Mouse (Mus musculus): ENCODE measurements around the gene BC048403.

BC048403 gene

GRCm38 (mm10) chr10:121739548-121740505 is at the start of gene BC048403:
BC048403 (plus strand) TSS chr10:121739937.
- DNase-seq, result peak; percentile 91

GRCm38 (mm10) chr10:121692944-121693579 is 46.7 kb upstream of the BC048403 start:
- DNase-seq, result no peak

GRCm38 (mm10) chr10:121694567-121694966 is 45.2 kb upstream of the BC048403 start:
- DNase-seq, result no peak

DNA sequence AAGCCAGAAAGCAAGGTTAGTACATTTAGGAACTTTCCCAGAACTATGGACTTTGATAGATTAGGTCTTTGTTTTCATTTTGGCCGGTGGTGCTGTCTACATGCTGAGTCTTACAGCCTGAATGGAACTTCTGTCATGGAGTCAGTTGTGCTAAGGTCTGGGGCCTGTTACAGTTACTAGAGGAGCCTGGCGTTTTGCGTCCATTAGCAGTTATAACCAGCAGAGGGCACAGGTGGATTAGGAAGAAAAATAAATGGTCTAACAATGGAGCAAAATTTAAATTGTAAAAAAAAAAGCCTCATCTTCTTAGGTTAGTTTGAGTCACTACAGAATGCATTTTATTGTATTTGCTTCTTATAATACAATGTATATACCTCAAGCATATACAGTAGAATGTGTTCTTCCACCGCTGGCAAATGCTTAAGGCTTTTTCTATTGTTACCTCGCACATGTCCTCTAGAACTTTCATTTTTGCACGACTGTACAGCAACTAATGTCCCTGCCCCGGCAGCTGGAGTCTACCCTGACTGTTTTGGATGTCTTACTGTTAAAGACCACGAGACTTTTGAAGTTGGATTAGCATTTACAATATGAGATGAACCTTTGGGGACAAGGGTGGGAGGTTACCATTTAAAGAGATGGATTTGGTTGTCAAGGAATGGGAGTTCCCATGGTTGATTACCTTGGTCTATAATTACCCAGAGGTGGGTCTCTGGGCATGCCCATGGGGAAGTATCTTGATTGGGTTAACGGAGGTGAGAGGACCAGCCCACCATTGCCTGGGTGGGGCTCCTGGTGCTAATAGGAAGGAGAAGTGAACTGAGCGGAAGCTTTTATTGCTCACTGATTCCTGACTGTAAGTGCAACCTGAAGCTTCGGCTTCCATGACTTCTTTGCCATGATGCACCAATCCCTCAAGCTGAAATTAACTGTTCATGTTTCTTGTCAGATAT is 38.2 kb upstream of the BC048403 start:
- DNase-seq, result no peak

- DNase-seq, result no peak
Observed at GRCm38 (mm10) chr10:121703619-121704018, 36.1 kb upstream of the BC048403 start.

GRCm38 (mm10) chr10:121704871-121705270 is 34.9 kb upstream of the BC048403 start:
- DNase-seq, result no peak

- DNase-seq, result no peak
Observed at GRCm38 (mm10) chr10:121705399-121706163, 34.2 kb upstream of the BC048403 start.

- DNase-seq, result no peak
Observed at GRCm38 (mm10) chr10:121716862-121717261, 22.9 kb upstream of the BC048403 start.

DNA sequence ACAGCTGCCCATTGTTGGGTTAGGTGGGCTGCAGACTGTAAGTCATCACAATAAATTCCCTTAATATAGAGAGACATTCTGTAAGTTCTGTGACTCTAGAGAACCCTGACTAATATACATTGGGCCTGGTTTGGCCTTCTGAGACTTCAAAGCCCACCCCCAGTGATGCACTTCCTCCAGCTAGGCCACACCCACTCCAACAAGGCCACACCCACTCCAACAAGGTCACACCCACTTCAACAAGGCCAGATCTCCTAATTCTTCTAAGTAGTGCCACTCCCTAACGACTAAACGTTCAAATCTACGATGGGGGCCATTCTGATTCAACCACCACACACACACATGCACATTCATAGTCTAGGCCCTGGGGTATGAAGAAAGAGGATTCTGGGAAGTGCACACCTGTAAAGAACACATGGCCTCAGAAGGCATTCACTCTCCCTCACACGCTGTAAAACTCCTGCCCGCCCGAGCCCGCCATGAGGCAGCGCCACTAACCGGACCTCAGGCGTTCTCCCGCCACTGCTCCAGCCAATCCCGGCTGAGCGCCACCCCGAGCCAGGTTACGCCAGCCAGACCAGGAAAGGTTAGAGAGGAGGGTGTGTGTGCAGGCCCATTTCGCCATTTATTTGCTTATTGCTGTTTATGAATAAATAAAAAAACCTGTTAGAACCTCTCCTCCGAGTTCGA is 20.7 kb upstream of the BC048403 start:
- no peak for DNase-seq

DNA sequence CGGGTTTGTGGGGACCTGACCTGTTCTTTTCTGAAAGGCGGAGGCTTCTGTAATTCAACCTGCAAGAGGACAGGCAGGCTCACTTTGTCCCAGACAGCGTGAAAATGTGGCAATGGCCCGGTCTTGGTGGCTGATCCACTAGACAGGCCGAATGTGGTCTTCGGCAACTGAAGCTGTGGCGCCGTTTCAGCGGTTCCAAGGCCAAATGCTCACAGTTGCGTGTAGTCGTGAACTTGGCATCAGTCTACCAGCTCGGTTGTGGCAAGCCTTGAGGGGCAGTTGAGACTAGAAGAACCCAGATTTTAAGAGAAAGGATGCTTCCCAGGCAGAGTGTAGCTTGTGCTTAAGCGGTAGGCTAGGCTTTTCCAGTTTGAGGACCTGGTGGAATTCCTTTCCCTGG is 19.0 kb upstream of the BC048403 start:
- DNase-seq, result no peak

GRCm38 (mm10) chr10:121726505-121726904 is 13.2 kb upstream of the BC048403 start:
- no peak for DNase-seq

DNA sequence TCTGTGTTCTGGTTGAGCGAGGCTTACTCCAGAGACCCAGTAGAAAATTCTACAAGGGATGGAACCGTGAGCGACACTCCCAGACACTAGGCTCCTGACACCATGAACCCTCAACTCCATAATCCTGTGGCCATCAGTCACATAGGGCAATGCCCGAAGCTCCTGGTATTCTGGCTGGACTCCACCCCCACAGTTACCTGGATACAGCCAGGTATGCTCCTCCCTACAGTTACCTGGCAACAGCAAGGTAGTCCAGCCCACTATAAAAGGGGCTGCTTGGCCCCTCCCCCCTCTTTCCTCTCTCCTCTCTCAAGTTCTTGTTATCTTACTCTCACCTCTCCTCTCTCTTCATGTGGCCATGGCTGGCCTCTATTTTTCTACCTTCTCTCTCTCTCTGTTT is 12.6 kb upstream of the BC048403 start:
- DNase-seq, result no peak

DNA sequence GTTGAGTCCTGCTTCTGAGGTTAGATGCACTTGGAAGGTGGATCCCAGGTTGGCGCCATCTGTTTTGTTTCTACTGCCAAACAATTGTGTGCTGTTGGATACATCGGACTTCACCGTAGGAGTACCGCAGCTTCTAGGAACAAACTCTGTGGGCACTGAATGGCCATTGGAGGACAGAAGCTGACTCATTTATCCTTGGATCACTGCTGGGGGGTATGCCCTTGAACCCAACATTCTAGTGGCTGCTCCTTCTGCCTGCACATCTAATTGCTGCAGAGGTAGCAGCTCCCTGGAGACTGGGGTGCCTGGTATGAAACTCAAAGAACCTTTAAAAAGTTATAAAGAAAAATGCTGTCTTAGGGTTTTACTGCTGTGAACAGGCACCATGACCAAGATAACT is 11.5 kb upstream of the BC048403 start:
- DNase-seq, result peak; percentile 14

- DNase-seq, result no peak
Observed at GRCm38 (mm10) chr10:121731048-121731725, 8.6 kb upstream of the BC048403 start.

GRCm38 (mm10) chr10:121732542-121732941 is 7.2 kb upstream of the BC048403 start:
- no peak for DNase-seq

DNA sequence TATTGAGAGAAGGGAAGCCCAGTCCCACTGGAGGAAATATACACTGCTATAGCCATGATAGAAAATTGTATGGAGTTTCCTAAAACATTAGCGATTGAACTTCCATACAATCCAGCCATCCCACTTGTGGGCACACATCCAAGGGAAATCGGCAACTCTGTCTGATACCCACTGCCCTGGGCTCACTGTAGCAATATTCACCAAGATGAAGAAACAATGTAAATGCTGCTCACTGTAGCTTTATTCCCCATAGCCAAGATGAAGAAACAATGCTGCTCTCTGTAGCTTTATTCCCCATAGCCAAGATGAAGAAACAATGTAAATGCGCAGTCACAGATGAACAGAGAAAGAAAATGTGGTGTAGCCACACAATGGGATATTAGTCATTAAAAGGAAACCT is 2.5 kb upstream of the BC048403 start:
- no peak for DNase-seq

DNA sequence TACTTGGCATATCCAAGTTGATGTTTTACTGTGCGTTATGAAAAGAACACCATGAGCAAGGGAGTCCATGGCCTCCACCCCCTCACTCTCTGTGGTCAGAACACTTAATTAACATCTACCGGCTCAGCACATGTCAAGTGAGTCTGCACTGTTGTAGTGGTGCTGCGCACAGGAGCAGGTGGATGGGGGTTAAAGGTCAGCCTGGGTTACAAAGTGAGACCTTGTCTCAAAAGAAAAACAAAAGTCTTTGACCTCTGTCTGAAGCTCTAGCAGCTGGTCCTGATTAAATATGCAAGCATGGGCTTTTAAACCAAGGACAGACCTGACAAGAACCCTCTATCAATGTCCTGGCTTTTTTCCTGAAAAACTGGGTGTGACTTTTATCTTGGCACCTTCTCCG is 2.6 kb downstream of the BC048403 start:
- DNase-seq, result no peak

- DNase-seq, result no peak
Observed at GRCm38 (mm10) chr10:121750175-121750574, 10.4 kb downstream of the BC048403 start.

- no peak for DNase-seq
Observed at GRCm38 (mm10) chr10:121754237-121754636, 14.5 kb downstream of the BC048403 start.

DNA sequence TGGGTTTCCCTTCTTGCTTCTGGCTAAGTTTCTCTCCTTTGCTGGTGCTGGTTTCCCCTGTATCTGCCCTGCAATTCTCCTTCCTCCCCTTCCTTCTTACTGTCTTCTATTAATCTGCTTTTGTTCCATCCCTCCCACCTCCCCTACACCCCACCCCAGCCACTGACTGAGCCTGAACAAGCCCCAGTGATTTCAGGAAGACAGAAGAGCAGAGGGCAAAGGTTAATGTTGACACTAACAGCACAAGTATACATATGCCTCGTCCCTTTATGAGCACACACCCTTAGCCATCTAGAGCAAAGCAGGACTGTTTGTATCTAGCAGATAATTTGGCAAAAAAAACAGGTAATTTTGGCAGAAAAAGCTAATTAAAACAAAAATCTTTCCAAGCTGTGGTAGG is 16.1 kb downstream of the BC048403 start:
- DNase-seq, result no peak

- no peak for DNase-seq
Observed at GRCm38 (mm10) chr10:121756677-121757076, 16.9 kb downstream of the BC048403 start.

Measured in cerebellum, adult 9-11 months (tissue).